Mouse (Mus musculus): ENCODE data around the gene Aco2. TPM values are rescaled to one million over a fixed set of nuclear protein-coding genes. Genes with fewer than 3 reads are reported as not detected.

Gene Aco2
- 100 to 1,000 TPM in 1 of 2 experiments, 10 to 100 TPM in 1; 94.3 to 166 TPM for polyA plus RNA-seq (2017; shearing (Covaris generic))

DNA sequence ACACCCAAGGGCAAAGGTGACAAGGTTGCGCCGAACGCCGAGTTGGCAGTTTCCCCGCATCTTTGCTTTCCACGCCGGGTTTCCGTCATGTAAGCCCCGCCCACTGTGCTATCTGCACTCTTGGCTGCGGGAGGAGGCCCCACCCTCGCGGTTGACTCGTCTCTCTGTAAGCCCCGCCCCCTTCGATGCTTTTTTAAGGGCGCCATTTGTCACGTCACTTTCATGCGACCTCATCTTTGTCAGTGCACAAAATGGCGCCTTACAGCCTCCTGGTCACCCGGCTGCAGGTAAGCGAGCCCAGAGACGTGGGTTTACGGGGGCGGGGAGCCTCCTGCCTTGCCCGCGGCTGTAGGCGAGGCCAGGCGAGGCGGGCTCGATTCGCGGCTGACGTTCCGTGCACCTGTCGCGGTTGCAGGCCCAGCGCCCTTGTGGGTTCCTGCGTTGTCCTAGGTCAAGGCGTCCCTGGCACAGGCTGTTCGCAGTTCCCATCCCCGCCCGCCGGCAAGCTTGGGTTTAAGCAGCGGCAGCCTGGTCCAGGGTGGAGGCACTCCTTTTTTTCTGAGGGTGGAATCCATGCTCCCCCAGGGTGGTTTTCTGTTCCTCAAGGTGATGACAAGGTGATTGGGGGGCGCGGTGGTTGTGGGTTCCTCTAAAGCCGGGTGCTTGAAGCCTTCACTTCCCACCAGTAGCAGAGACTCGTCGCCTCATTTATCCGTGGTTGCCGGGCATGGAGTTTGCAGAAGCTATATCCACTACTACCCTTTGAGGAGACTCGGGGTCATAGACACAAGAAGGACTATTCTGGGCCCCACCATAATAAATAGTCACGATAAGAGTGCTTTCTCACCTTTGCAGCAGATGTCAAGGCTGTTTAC lies at the start of gene Aco2:
TSS of gene Aco2 (plus strand) at position 48 of the 875 bp plus-strand sequence.
- ATAC-seq: peak; percentile 86

- ATAC-seq: no peak
Observed at GRCm38 (mm10) chr15:81822631-81823030, 49.5 kb upstream of the Aco2 start.

GRCm38 (mm10) chr15:81824832-81825231 lies 47.3 kb upstream of the Aco2 start:
- no peak for ATAC-seq

GRCm38 (mm10) chr15:81828426-81829207 lies 43.5 kb upstream of the Aco2 start:
- no peak for ATAC-seq

- no peak for ATAC-seq
Observed at GRCm38 (mm10) chr15:81829208-81829580, 42.9 kb upstream of the Aco2 start.

DNA sequence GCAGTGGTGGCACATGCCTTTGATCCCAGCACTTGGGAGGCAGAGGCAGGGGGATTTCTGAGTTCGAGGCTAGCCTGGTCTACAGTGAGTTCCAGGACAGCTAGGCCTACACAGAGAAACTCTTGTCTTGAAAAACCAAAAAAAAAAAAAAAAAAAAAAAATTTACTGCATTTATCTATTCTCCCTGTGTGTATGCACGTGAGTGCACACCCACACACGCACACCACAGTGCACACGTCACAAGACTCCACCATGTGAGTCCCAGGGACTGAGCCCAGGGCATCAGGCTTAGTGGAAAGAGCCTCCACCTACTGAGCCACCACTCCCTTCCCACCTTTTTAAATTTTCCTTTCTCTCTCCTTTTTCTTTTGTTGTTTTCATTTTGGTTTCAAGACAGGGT lies 41.6 kb upstream of the Aco2 start:
- ATAC-seq: no peak

DNA sequence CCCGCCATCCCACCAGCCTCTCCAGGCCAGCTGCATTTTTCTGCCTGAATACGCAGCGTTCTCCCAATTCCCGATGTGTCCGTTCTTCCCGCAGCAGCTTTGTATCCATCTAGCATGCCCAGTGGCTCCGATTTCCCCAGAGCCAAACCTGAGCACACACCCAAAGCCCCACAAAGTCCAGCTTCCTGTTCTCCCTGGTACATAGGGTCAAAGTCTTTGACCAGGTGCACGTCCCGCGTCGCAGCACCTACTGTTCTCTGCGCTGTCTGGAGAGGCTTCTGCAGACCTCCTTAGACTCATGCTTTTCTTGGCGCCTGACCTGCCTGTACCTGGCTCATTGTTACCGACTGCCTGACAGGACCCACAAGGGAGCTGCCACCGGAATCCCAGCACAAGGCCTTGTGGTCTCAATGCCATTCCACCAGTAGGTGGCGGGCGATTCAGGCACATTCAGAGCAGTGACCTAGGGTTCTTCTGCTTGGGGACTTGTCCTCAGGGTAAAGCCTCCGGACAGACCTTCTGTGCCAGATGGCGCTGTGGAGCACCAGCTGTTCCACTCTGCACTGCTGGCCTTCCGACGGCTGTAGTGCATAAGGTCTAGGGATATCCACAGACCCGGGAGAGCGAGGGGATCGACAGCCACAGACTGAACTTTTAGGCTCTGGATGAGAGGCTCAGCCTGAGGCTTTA lies 40.8 kb upstream of the Aco2 start:
- ATAC-seq: peak; percentile 87

DNA sequence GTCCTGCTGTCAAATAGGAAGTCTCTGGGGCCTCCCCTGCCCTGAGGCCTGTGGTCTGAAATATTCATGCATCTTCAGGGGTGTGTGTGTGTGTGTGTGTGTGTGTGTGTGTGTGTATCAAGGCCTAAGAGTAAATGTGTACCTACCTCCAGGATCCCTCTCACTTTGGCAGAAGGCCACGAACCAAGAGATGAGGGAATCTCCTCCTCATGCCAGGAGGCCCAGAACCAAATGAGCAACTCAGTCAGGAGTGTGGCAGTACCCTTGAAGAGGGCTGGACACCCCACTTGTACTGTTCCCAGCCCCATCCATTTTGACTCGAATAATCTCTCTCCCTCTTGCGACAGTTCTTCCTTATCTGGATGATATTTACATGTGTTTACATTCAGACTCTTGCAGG lies 39.9 kb upstream of the Aco2 start:
- no peak for ATAC-seq

GRCm38 (mm10) chr15:81833481-81833880 lies 38.6 kb upstream of the Aco2 start:
- no peak for ATAC-seq

DNA sequence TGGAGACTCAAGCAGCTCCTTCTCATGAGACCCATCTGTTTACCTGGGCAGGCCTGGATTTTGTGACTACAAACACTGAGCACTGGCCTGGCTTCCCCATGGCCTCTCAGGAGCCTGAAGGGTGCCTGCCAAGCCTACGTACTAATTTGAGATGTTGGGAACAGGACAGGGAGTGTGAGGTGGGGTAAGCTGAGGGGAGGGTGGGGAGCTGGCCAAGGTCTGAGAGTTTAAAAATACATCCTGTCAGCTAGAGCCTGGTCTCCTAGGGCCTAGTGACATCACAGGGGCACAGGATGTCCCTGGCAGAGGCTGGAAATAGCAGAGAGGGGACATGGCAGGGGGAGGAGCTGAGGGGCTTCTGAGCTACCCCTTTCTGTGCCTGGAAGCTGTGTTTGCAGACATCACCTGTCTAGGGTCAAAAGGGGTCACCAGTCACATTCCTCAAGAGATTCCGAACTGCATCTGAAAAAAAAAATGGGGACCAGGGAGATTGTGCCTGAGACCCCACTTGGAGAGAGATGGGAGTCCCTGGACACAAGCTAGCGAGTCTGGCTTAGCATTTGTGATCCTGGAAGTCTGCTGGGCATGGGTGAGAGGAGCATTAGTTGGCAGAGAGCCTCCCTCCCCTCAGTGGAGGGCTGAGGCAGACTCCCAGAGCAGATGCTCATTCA lies 37.8 kb upstream of the Aco2 start:
- ATAC-seq: no peak

- no peak for ATAC-seq
Observed at GRCm38 (mm10) chr15:81835007-81835880, 36.9 kb upstream of the Aco2 start.

- ATAC-seq: no peak
Observed at GRCm38 (mm10) chr15:81836124-81836821, 35.8 kb upstream of the Aco2 start.

GRCm38 (mm10) chr15:81836966-81837920 lies 34.9 kb upstream of the Aco2 start:
- ATAC-seq: no peak

DNA sequence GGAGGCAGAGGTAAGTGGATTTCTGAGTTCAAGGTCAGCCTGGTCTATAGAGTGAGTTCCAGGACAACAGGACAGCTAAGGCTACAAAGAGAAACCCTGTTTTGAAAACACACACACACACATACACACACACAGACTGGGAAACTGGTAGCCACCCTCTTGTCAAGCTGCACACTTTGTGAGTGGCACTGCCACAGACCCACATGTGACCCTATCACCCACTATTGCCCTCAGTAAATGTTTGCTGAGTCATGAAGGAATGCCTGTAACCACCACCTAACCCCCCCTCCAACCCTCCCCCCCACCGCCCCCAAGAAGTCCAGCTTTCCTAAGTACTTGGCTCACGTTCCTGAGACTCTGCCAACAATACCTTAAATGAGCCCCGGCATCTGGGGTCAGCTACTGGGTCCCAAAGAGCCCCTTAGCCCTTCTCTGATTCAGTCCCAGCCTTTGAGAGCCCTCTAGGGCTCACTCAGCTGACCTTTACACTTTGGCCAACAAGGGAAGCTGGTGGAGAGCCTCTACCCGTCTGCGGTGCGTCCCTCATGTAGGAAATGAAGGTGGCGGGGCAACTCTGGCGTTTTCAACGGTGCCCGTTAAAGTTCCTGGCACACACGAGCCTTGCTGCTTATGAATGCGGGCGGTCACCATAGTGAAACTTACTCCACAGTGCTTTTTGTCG lies 33.4 kb upstream of the Aco2 start:
- ATAC-seq: no peak

- no peak for ATAC-seq
Observed at GRCm38 (mm10) chr15:81839634-81840033, 32.5 kb upstream of the Aco2 start.

DNA sequence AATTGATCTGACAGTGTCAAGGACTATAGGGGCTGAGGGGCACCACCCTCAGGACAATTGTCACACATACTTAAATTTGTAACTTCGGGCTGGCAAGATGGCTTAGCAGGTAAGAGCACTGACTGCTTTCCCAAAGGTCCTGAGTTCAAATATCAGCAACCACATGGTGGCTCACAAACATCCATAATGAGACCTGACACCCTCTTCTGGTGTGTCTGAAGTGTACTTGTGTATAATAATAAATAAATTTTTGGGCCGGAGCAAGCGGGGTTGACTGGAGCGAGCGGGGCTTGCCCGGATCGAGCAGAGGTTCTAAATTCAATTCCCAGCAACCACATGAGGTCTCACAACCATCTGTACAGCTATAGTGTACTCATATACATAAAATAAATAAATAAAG lies 31.8 kb upstream of the Aco2 start:
- ATAC-seq: no peak

DNA sequence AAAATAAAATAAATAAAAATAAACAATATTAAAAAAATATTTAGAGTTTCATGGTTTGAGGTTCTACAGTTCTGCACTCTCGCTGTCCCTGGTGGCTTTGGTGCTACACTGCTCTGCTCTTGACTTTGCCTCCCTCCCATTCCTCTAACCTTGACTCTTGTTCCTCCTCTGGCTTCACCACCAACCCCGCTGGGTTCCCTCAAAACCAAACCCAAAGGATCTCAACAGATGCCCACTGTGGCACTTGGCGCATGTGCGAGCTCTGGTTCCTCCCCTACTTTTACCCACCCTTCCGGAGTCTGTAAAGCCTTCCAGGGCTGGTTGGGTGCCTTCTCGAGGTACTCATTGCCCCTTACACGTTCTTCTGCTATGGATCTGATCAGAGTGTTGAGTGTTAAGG lies 29.8 kb upstream of the Aco2 start:
- ATAC-seq: no peak

GRCm38 (mm10) chr15:81845033-81845625 lies 27.0 kb upstream of the Aco2 start:
- no peak for ATAC-seq

GRCm38 (mm10) chr15:81845724-81846123 lies 26.4 kb upstream of the Aco2 start:
- no peak for ATAC-seq

Measured in CD4-positive, CD25-positive, alpha-beta regulatory T cell, adult 4 months (primary cell).